Mouse (Mus musculus): ENCODE results near the gene Nop2.

Nop2 gene

DNA sequence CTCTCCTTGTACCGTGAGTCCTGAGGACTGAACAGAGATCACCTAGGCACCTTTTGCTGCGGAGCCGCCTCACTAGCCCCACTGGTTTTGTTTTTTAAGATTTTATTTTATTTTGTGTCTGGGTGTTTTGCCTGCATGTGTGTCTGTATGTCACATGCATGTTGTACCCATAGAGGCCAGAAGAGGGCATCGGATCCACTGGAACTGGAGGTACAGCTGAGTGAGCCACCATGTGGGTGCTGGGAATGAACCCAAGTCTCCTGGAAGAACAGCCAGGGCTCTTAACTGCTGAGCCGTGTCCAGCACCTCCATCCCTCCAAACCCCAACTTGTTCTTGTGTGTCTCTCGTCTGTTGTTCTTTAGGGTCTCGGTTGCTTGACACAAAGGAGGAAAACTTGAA lies 20.8 kb upstream of the Nop2 start:
- DNase-seq, result peak; percentile 73 to 84

DNA sequence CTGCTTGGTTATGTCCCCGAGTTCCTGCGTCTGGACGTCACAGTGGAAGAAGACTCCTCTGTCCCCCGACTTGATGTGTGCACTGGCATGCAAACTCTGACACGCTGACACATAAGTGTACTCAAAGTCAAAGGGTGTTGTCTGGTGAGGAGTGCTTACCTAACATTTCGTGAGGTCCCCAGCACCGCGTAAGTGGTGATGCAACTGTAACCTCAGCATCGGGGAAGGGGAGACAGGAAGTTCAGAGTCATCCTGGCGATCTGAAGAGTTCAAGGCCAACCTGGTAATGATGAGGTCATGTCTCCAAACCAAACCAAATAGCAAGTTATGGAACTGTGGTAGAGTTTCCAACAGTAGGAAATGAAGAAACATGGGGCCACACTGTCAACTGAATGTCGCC lies 19.2 kb upstream of the Nop2 start:
- no peak for DNase-seq

DNA sequence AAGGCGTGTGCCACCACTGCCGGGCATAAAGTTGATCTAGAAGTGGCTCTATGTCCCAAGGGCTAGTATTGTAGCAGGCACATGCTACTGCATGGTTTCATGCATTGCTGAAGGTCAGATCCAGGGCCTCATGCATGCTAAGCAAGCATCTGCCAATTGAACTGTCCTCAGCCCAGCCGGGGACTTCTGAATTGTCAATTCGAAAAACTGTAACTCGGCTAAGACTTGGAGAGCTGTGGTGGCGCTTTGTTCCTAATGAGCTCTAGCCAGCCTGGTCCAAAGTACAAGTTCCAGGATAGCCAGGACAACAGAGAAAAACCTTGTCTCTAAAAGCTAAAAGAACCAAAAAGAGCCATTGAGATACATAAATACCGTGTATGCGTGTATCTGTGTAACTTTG lies 12.3 kb upstream of the Nop2 start:
- no peak for DNase-seq

DNA sequence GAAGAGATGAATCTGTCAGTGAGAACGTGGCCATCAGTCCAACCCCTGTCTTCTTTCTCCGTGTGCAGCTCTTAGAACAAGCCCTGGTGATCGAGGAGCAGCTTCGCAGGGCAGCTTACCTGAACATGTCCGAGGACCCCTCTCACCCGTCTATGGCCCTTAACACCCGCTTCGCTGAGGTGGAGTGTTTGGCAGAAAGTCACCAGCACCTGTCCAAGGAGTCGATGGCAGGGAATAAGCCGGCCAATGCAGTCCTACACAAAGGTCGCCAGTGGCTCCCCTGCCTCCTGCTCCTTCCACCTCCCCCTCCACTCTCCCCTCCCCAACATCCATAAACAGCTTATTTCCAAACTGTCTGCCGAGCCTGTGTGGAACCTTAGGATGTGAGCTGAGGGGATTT lies 3.0 kb upstream of the Nop2 start:
- no peak for DNase-seq

DNA sequence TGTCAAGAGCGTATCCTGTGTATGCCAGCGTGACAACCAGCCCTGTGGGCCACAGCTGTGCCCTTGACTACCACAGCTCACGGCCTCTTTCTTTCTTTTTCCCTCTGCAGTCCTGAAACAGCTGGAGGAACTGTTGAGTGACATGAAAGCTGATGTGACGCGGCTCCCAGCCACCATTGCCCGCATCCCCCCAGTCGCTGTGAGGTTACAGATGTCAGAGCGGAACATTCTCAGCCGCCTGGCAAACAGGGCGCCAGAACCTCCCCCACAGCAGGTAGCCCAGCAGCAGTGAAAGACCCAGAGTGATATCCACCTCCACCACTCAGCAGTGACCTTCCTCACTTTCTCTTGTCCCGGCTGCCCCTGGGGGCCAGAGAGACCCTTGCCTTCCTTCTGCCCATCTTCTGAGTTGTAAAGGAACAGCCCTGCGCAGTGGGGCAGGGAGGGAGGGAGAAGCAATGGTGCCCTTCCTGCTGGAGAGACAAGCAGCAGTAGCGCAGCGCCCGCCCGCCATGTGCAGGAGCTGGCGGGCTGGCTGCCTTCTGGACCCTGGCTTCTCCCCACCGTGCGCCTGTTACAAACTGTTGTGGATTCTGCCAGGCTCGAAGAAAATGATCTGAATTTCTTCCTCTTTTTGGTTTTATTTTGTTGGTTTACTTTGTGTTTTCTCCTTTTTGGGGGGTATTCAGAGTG lies 1.9 kb upstream of the Nop2 start:
- no peak for DNase-seq

DNA sequence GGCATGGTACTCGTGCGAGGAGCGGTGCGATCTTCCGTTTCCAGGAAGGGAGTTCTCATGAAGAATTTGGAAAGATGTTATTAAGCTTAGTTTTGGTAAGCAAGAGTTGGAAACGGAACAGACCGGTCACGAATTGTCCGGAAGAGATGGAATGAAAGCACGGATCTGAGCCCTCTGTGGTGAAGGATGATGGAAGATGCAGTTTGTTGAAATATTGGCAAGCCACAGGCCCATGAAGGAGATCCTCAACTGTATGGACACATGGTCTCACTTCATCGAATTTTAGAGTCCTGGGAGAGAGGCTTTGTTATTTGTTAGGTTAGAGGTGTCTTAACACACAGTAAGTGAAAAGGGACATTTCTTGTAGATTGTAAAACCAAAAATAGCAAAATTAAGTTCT lies 761 bp downstream of the Nop2 start:
- DNase-seq, result no peak

DNA sequence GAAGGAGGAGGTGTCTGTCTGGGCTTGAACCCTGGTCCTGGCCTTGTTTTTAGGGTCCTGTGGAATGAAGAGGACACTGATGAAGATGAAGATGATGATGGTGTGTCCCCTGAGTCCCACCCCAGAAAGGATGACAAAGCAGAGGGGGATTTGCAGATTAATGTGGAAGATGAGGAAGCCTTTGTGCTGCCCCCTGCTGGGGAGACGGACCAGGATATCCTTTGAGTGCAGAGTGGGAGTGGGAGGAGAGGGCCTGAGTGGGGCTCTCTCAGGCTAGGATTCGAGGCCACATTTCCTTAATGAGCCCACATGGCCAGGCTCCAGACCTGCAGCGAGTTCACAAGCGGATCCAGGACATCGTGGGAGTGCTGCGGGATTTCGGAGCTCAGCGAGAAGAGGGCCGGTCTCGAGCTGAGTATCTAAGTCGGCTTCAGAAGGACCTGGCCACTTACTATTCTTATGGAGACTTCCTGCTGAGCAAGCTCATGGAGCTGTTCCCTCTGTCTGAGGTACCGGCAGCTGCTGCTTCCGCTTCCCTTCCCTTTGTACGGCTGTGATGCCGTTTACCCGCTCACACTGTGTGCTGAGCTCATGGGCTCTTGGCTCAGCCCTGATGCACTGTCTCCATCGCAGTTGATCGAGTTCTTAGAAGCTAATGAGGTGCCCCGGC lies 5.4 kb downstream of the Nop2 start:
- peak; percentile 37 to 70 for DNase-seq

DNA sequence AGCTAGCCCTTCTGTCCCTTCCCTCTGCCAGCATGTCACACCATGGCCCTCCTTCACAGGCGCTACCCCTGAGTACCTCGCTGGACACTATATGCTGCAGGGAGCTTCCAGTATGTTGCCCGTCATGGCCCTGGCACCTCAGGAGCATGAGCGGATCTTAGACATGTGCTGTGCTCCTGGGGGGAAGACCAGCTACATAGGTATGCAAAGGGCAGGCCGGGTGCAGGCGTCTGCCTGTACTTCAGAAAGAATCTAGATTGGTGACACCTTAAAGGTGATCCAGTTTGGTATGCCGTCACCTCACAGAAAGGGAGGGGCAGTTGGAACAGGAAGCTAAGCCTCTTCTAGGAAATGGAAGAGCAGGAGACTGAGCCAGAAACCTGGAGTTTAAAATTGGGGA lies 8.0 kb downstream of the Nop2 start:
- no peak for DNase-seq

DNA sequence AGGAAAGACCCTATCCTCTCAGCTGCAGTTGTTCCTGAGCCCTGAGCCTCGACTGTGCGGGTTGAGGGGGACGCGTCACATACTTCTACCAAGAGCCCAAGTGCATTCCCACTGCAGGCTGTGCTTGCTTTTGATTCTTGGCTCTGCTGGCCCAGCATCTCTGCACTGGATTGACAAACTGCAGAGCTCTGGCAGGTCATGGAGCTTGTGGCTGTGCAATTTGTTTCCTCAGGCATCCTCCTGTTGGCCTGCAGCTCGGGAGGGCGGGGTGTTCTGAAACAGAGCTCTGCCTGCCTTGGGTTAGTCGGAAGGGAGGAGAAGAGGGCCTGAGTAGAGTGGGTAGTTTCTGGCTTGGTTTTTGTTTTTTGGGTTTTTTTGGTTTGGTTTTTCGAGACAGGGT lies 10.7 kb downstream of the Nop2 start:
- DNase-seq, result no peak

DNA sequence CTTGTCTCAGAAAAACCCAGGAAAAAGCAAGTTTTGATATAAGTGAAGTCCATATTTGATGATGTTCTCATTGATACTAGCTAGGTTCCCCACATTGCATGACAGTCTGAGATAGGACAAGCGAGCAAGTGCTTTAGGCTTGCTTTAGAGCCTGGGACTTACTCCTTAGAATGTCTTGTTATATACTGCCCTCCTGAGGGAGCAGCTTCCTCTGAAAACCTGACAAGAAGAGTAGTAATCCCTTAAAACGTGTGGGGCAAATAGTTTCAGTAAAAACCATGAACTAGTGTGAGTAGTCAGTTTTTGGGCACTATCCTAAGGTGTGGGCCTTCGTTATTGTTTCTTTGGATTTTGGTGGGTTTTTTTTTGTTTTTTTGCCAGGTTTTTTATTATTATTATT lies 11.4 kb downstream of the Nop2 start:
- no peak for DNase-seq

DNA sequence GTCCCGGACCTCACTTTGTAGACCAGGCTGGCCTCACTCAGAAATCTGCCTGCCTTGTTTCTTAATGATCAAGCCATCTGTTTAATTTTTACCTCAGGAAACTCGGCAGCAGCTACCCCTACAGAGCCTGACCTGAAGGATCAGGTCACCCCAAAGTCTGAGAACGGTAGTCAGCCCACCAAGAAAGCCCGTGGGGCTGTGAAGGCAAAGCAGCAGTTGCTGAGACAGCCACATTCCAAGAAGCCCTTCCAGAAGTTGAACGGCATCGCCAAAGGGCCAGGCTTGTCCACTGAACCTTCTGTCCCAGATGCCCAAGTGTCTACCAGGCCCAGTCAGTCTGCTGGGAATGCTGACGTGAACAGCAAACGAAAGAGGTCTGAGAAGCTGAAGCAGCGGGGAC lies 12.2 kb downstream of the Nop2 start:
- no peak for DNase-seq

DNA sequence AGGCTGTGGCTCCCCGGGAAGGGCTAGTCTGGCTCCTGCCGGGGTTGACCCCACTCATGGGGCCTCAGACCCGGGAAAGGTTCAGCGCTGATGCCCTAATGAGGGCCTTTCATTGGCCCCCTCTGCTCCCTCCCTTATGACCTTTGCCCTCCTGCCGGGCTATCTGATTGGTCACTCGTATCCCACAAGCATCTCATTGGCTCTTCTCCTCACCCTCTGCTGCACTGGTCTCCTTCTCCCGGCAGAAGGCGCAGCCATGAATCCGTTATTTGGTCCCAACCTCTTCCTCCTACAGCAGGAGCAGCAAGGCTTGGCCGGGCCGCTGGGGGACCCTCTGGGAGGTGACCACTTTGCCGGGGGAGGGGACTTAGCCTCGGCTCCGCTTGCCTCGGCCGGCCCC lies 13.3 kb downstream of the Nop2 start, which contains the start of gene Iffo1:
Gene Iffo1, plus strand, starts transcription at position 241 of the 400 bp plus-strand sequence.
- DNase-seq, result peak; percentile 94 to 96

DNA sequence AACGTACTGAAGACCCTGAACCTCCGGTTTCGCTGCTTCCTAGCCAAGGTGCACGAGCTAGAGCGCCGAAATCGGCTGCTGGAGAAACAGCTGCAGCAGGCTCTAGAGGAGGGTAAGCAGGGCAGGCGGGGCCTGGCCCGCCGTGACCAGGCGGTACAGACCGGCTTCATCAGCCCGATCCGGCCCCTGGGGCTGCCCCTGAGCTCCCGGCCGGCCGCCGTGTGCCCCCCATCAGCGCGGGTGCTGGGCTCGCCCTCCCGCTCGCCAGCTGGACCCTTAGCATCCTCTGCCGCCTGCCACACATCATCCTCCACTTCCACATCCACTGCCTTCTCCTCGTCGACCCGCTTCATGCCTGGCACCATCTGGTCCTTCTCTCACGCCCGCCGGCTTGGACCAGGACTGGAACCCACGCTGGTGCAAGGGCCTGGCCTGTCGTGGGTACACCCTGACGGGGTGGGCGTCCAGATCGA lies 13.8 kb downstream of the Nop2 start:
- DNase-seq, result peak; percentile 60 to 66

DNA sequence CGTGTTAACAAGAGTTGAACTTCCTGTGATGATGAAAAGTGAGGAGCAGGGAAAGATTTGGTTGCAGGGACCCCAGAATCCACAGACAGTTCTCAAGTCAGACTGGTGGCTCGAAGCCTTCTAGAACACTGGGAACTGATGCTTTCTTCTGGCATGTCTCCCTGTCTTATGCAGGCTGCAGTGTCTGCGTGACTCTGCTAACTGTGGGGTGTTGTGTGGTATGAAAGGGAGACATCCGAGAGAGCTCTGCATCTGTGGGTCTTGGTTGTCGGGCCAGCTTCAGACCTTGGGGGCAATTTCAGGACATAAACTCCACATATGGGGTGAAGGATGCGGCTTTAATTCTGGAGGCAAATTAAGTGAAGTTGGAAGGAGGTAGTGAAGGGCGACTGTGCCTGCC lies 14.4 kb downstream of the Nop2 start:
- no peak for DNase-seq

DNA sequence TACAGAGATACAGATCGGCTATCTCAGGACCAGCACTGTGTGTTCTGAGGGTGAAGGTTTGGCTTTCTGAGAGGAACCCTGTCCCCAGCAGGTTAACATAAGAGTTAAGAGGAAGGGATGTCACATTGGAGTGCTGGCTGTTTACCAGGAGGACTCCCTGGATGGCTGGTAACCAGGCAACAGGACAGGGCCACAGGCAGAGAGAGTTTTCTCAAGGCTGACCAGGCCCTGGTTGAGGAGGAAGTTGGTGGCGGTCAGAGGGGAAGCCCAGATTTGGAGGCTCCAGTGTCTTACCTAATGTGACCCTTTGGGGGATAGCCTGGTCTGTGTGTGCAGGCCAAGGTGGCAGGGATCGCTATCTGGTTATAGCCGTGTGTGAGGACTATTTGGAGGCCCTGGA lies 15.1 kb downstream of the Nop2 start:
- DNase-seq, result peak; percentile 53 to 55

DNA sequence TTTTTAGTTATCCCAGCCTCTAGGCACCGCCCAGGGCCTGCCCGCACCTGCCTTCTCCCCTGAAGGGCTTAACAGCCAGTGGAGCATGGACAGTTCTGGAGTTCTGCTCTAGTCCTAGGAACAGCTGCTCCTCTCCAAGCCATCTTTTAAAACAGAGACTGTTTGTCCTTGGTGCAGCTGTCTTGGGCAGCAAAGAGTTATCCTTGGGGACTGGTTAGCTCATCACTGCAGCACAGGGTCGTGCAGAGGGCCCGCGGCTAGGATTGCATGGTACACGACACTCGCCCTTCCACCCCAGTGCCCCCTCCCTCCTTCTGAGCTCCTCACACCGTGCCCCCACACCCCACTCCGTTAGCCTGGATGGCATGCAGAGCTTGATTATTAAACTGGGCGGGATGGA lies 15.6 kb downstream of the Nop2 start:
- no peak for DNase-seq

DNA sequence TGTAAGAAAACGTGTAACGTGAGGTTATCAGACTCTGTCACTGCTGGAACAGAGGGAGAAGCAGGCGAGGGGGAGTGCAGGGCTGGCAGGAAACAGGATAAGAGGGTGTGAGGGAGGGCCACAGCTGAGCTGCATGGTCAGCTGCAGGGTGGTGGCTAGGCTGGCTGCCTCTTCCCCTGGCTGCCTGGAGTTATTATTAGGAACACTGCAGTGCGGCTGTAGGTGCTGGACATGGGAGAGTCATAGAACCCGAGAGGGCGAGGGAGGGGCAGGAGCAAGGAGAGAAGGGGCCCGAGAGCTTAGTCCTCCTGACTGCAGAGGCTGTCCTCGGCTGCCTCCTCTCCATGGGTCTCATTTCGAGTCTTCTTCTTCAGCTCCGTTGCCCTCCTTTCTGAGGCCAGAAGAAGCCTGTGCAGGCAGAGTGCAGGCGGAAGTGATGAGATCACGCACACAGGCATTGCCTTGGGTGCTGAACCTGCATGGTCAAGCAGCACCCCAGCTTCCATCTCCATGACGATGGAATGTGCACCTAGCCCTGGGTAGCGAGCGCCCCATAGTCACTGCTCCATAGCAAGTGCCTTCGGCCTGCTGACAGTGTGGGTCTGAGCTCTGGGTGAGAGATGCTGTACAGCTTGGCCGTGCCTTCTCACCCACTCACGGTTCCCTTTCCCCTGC lies 16.7 kb downstream of the Nop2 start:
- no peak for DNase-seq

DNA sequence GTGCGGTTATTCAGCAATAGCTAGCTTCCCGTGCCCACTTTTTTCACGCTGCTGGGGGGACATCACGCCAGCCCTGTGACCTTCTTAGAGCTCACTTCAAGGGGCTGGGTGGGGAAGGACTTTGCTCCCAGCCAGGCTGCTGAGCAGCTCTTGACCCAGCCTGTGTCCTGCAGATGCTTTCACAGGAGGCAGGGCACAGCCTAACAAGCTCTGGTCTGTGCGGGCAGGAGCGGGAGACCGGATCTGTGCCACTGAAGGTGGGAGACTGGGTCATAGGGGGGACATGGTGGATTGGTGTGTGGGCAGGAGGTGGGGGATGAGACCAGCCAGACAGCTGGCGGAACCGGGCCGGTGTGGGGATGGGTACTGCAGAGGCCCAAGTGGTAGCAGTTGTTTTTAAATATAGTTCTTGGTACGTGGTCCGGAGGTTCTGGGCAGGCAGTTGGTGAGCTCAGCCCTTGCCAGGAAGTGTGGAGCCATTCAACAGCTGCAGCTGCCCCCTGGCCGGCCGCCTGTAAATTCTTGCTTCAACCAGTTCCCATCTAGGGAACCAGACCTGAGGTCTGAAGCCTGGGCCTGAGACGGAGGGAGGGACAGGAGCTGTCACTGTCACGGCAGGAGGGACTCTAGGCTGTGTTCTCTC lies 17.3 kb downstream of the Nop2 start:
- peak; percentile 46 to 67 for DNase-seq

DNA sequence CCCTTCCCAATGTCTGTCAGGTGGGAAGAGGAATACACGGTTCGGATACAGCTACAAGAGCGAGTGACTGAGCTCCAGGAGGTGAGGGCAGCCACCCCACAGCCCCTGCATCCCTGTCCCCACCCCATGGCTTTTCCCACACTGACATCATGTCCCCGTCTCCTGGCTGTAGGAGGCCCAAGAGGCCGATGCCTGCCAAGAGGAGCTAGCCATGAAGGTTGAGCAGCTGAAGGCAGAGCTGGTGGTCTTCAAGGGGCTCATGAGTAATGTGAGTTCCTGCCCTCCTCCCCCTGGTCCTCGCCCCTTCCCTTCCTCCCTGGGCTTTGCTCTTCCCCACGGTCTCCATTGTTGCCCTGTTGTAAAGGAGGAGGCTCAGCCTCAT lies 17.9 kb downstream of the Nop2 start:
- no peak for DNase-seq

DNA sequence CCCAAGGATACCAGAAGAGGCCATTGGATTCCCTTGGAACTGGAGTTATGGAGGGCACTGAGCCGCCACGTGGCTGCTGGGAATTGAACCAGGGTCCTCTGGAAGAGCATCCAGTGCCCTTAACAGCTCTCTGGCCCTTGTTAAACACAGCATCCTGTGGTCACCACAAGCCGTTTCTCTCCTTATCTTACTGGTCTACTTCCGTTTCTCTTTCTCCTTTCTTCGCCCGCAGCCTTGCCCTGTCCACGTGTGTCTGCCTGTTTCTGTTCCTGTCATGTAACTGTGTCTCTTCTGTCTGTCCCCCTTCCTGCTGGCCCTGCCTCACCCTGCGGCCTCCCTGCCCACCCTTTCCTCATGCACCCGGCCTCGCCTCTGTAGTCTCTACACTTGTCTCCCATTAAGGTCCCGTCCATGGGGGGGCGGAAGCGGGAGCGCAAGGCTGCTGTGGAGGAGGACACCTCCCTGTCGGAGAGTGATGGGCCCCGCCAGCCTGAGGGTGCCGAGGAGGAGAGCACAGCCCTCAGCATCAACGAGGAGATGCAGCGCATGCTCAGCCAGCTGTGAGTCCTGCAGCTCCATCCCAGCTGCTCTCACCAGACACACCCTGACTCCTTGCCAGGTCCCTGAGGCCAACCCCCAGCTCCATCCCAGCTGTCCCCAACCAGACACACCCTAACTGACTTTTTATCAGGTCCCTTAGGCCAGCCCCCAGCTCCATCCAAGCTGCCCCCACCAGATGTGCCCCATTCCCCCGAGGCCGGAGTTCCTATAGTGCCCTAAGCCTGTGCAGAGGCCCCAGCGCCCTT lies 20.7 kb downstream of the Nop2 start:
- DNase-seq, result no peak

DNA sequence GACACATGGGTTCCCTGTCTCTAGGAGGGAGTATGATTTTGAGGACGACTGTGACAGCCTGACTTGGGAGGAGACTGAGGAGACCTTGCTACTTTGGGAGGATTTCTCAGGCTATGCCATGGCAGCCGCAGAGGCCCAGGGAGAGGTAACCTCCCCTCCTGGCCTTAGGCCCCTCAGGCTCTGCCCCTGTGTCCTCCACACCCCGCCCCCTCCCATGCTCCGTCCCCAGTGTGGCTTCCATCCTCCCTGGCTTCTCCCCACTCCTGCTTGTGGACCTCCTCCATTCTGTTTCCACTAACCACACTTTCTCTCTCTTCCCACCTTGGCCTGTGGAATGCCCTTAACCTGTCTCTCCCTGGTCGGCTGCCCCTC lies 21.3 kb downstream of the Nop2 start:
- DNase-seq, result no peak

DNA sequence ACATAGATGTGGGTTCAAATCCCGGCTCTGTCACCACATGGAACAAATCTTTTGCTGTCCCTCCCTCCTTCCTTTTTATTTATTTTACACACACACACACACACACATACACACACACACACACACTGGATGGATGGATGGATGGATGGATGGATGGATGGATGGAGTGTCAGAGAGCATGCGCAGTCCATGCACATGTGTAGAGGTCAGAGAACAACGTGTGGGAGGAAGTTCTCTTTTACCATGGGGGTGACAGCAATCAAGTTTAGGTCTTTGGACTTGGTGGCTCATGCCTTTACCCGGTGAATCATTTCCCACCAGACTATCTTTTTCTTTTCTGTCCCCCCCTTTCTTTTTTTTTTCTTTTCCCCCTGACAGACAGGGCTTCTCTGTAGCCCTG lies 22.0 kb downstream of the Nop2 start:
- DNase-seq, result no peak

DNA sequence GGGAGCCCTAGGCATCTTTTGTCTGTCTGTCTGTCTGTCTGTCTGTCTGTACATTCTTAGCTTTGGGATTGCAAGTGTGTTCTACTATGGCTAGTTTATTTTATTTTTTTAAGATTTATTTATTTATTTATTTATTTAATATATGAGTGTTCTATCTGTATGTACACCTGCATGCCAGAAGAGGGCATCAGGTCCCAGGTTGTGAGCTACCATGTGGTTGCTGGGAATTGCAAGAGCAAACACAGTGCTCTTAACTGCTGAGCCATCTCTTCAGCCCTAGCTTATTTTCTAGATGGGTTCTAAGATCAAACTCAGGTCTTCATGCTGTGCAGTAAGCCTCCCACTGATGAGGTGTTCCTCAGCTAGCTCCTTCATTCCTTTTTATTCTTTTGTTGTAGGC lies 22.8 kb downstream of the Nop2 start:
- DNase-seq, result peak; percentile 47 to 56

Data from cerebellum, postnatal 14 days (tissue).